Mouse (Mus musculus) cerebral cortex, adult 2 months (tissue): ENCODE measurements around the gene Calr3.

ENCODE experiments used
- WGBS: fragments of 180-500 bp; shearing (Covaris S2); methylation state at CpG from one replicate; pipeline ENCODE4 v1.1.7; 2018; 5-methylcytosine and 5-hydroxymethylcytosine counted together

Gene Calr3

DNA sequence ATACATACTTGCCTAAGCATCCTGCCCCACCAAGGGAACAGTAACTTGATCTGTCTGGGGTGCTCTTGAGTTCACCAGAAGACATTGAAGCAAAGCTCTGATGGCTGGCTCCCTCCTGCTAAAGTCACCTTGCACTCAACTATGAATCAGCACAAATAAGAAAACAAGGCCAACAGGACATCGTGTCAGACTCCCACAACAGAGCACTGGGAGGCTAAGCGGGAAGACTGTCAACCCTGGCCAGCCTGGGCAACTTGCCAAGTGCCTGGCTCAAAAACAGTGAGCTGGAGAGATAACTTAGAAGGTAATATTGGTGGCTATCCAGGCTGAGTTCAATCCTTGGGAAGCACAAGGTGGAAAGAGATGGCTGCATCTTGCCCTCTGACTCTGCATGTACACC lies 8.7 kb downstream of the Calr3 start:
- 35% methylated on average over 2 of the region's 2 CpGs for WGBS

DNA sequence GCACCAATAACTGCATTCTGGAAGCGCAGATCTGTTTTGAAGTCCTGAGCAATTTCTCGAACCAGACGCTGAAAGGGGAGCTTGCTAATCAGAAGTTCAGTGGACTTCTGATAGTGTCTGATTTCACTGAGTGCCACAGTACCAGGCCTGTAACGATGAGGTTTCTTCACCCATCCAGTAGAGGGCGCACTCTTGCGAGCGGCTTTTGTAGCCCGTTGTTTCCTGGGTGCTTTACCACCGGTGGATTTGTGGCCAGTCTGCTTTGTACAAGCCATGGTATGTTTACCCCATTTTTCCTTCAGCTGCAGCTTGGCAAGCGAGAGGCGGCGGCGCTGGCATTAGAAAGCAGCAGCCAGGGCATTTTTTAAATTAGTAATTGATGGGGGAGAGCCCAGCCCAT lies 14.0 kb downstream of the Calr3 start:
- 56% methylated on average over 13 of the region's 13 CpGs for WGBS

- WGBS, result 56% methylated on average over 1 of the region's 1 CpGs
These were observed 20.7 kb downstream of the Calr3 start for GRCm38 (mm10) chr8:72422926-72423325.

GRCm38 (mm10) chr8:72421362-72422335 lies 22.0 kb downstream of the Calr3 start, which contains the start of gene Eps15l1:
Gene Eps15l1, minus strand, starts transcription at chr8:72421460.
- WGBS, result 1% methylated on average over 48 of the region's 48 CpGs

DNA sequence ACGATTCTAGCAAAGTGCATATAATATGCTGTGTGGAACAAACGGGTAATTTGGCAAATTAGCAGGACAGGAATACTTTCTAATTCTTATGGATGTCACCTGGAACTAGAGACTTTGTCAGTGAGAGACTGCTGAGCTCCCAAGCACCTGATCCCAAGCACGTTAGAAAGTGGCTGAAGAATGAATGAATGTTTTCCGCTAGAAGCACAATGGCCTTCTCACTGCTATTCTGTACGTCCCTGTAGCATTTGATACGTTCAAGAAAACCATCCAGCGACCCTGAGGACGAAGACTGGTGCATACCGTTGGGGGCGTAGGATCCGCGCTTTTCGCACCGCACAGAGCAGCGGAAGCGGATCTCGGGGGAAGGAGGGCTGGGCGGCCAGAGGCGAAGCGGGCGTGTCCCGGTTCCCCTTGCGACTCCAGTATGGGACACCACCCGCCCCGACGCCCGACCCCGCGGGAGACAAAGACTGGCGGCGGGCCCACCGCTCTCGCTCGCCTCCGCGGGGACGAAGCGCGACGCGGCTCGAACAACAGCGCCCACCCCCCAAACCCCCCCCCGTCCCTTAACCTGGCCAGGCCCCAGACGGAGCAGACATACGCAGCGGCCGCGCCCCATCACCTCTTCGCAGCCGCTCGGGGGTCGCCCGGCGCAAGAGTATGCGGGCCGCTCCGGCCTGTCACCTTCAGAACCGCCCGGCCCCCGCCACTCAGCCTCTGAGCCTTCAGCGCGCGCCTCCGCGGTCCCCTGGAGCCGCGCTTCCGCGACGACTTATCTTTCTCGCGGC lies 22.9 kb downstream of the Calr3 start:
- under 1% methylated on average over 71 of the region's 73 CpGs for WGBS

DNA sequence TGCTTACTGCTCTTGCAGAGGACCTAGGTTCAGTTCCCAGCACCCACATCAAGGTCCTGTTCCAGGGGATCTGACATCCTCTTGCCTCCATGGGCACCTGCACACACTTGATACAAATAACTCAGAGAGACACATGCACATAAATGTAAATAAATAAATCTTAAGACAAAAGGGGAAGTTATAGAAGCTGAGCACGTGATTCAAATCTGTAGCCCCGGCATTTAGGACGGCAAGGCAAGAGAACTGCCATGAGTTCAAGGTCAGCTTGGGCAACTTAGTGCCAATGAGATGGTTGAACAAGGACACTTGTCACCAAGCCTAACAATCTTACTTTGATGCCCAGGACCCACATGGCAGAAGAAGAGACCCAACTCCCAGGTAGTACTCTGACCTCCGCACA lies 25.6 kb downstream of the Calr3 start:
- 88% methylated on average over 4 of the region's 4 CpGs for WGBS

DNA sequence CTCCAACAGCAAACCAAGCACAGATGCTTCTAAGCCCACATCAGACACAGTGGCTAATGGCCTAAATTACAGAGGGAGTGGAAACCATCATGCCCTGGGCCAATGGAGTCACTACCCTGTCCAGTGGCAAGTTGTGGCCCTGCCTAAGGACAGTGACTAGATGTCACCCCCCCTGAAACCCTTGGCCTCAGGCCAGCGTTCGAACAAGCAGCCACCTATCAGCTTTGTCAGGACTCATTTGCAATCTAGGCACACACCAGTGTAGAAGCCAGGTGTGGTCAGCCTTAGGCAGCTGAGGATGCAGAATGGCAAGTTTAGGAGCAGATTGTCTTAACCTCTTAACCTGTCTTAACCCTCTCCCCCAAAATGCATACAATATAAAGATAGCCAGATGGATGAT lies 28.4 kb downstream of the Calr3 start:
- 75% methylated on average over 2 of the region's 2 CpGs for WGBS

GRCm38 (mm10) chr8:72413839-72414238 lies 29.8 kb downstream of the Calr3 start:
- 83% methylated on average over 7 of the region's 7 CpGs for WGBS

DNA sequence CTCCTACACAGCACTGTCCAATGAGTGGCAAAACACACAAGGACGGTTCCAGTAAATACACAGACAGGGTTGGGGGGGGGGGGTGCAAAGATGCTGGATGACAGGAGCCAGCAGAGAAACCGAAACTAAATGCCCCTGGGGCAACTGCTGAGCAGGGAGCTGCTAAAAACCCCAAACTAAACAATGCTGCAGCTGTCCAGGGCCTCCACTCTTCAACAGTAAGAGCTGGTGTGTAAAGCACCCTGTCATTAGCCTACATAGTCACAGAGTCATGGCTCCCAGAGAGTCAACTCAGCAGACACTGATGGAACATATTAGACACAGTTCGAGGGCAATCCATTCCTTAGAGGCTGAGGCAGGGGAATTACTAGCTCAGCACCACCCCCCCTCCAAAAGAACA lies 34.2 kb downstream of the Calr3 start:
- WGBS, result 44% methylated on average over 3 of the region's 3 CpGs

- 88% methylated on average over 1 of the region's 1 CpGs for WGBS
These were observed 35.8 kb downstream of the Calr3 start for GRCm38 (mm10) chr8:72407878-72408277.

DNA sequence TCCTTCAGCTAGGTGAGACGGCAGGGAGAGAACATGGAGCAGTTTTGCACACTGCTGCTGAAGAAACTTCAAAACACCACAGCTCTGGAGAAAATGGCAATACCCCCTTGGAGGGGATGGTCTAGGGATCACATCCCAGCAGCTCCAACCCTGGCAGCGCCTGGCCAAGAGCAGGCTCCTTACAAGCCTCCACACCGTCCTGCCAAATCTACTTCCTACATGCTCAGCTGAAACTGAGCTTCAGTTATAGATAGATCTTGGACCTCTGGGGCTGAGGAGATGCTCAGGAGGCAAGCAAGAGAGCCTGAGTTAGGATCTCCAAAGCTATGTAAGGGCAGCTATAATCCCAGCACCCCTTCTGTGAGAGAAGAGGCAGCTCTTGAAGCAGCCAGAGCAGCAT lies 40.7 kb downstream of the Calr3 start:
- 84% methylated on average over 3 of the region's 3 CpGs for WGBS

DNA sequence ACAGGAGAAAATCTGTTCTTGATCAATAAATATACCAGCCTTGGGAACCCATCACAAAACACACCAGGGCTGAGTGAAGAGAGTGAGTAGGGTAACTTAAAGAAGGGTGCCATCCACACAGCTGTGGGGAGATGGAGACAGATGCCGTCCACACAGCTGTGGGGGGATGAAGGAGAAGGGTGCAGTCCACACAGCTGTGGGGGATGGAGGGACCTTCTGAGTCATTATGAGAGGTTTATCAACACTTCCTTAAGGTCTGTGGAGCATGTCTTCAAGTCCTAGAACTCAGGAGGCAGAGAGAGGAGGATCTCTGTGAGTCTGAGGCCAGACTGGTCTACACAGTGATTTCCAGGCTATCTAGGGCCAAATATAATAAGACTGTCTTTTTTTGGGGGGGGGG lies 42.3 kb downstream of the Calr3 start:
- 84% methylated on average over 1 of the region's 1 CpGs for WGBS

GRCm38 (mm10) chr8:72385737-72386136 lies 57.9 kb downstream of the Calr3 start:
- 92% methylated on average over 2 of the region's 2 CpGs for WGBS

GRCm38 (mm10) chr8:72382395-72382794 lies 61.3 kb downstream of the Calr3 start:
- WGBS, result 54% methylated on average over 5 of the region's 5 CpGs

- WGBS, result 94% methylated on average over 8 of the region's 8 CpGs
These were observed 63.0 kb downstream of the Calr3 start for GRCm38 (mm10) chr8:72380656-72381055.

DNA sequence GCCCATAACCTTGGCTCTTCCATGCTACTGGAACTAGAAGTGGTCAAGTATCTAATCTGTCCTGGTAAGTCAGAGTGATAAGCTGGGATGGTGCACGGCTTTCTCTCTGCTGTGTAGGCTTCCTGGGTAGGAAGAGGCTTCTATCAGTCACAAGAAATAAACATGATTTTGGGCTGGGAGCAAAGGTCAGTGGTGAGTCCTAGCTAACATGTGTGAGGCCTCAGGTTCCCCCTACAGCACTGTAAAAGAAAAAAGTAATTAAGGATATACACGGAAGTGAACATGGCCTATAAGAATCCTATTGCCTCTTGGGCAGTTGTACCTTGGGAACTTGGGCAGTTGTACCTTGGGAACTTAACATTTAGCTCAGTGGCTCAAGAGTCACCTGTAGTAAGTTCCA lies 66.8 kb downstream of the Calr3 start:
- 92% methylated on average over 2 of the region's 2 CpGs for WGBS

- WGBS, result 93% methylated on average over 5 of the region's 5 CpGs
These were observed 67.4 kb downstream of the Calr3 start for GRCm38 (mm10) chr8:72376309-72376708.

- 63% methylated on average over 5 of the region's 5 CpGs for WGBS
These were observed 68.5 kb downstream of the Calr3 start for GRCm38 (mm10) chr8:72375161-72375560.
